Mouse (Mus musculus) limb, embryonic 15.5 days (tissue): Measurements from ENCODE around the gene Trim7. TPM values are rescaled to one million over a fixed set of nuclear protein-coding genes. Genes with fewer than 3 reads are reported as not detected.
"Not testable (repeated sequence)": the region's sequence is repeated elsewhere in the genome, so short reads cannot be mapped to it uniquely, and the experiment has no call there.

Source experiments
- ATAC-seq: fragments of 200-750 bp; cut with Nextera tagmentation; 2 replicates; pipeline ENCODE4 v1.8.0; 2017; ENCODE audit warnings: low read depth, moderate TSS enrichment; ENCODE audit not compliant: insufficient number of reproducible peaks, low FRiP score, low TSS enrichment
- H3K27ac ChIP-seq: fragments of 300-500 bp; sonication (generic); 2 replicates; pipeline ENCODE4 v1.5.1; 2015; ENCODE audit warnings: moderate library complexity, mild to moderate bottlenecking, inconsistent platforms
- H3K27me3 ChIP-seq: fragments of 300-500 bp; sonication (generic); 2 replicates; pipeline ENCODE4 v1.6.1; 2015; ENCODE audit warnings: inconsistent platforms
- H3K36me3 ChIP-seq: fragments of 300-500 bp; sonication (generic); 2 replicates; pipeline ENCODE4 v1.6.1; 2015; ENCODE audit warnings: inconsistent platforms
- H3K4me1 ChIP-seq: fragments of 300-500 bp; sonication (generic); 2 replicates; pipeline ENCODE4 v1.6.1; 2015; ENCODE audit warnings: inconsistent platforms
- H3K4me2 ChIP-seq: fragments of 300-500 bp; sonication (generic); 2 replicates; pipeline ENCODE4 v1.6.1; 2015; ENCODE audit warnings: mild to moderate bottlenecking, inconsistent platforms
- H3K4me3 ChIP-seq: fragments of 300-500 bp; sonication (generic); 2 replicates; pipeline ENCODE4 v1.5.1; 2015; ENCODE audit warnings: mild to moderate bottlenecking, inconsistent platforms
- H3K9ac ChIP-seq: fragments of 300-500 bp; sonication (generic); 2 replicates; pipeline ENCODE4 v1.6.1; 2015; ENCODE audit warnings: inconsistent platforms
- H3K9me3 ChIP-seq: fragments of 300-500 bp; sonication (generic); 2 replicates; pipeline ENCODE4 v1.6.1; 2016; ENCODE audit warnings: inconsistent platforms
- WGBS: fragments of 180-500 bp; shearing (Covaris S2); methylation state at CpG from one replicate; pipeline ENCODE4 v1.1.7; 2015; 5-methylcytosine and 5-hydroxymethylcytosine counted together
- polyA plus RNA-seq: library from polyadenylated mRNA; unstranded; fragments of >200 nt; fragmentation: Nextera tagmentation; extraction: Ambion mirVana; gene quantifications from 2 replicates; pipeline ENCODE4 v1.2.1, GENCODE M21; 2015

Gene Trim7
- polyA plus RNA-seq, 1 experiment from 2014 or later, result 2.0 TPM

- H3K27me3 ChIP-seq, result no peaks in the 10 kb centered on the region
- H3K4me1 ChIP-seq, result no peaks in the 10 kb centered on the region
- H3K4me3 ChIP-seq, result no peak overlapping the region
- ATAC-seq, result no peak
- no peaks in the 10 kb centered on the region for H3K9me3 ChIP-seq
- H3K36me3 ChIP-seq, result no peaks in the 10 kb centered on the region
- WGBS, result 51% methylated on average over 6 of the region's 6 CpGs
- no peak overlapping the region for H3K27ac ChIP-seq
- no peak overlapping the region for H3K9ac ChIP-seq
- no peak overlapping the region for H3K4me2 ChIP-seq
Measured at GRCm38 (mm10) chr11:48844309-48844708, 18.4 kb downstream of the Trim7 start.

- no peak overlapping the region for H3K4me3 ChIP-seq
- H3K4me2 ChIP-seq, result no peak overlapping the region
- 20% methylated on average over 13 of the region's 13 CpGs for WGBS
- H3K27me3 ChIP-seq, result no peaks in the 10 kb centered on the region
- no peaks in the 10 kb centered on the region for H3K4me1 ChIP-seq
- H3K27ac ChIP-seq, result no peak overlapping the region
- H3K9me3 ChIP-seq, result no peaks in the 10 kb centered on the region
- ATAC-seq, result no peak
- H3K9ac ChIP-seq, result no peak overlapping the region
- H3K36me3 ChIP-seq, result no peaks in the 10 kb centered on the region
Measured at GRCm38 (mm10) chr11:48845244-48845815, 19.4 kb downstream of the Trim7 start.

GRCm38 (mm10) chr11:48846362-48846761, 20.4 kb downstream of the Trim7 start:
- not testable (repeated sequence) for H3K27ac ChIP-seq, H3K27me3 ChIP-seq, H3K36me3 ChIP-seq, H3K4me2 ChIP-seq, H3K9ac ChIP-seq, H3K4me3 ChIP-seq, ATAC-seq, H3K9me3 ChIP-seq, H3K4me1 ChIP-seq
- 78% methylated on average over 2 of the region's 2 CpGs for WGBS

GRCm38 (mm10) chr11:48846881-48847280, 20.9 kb downstream of the Trim7 start:
- Histone ChIP-seq H3K9me3 (no peaks in the 10 kb centered on the region), H3K27me3 (no peaks in the 10 kb centered on the region), H3K36me3 (no peaks in the 10 kb centered on the region), H3K4me2 (no peak overlapping the region), H3K9ac (no peak overlapping the region), H3K4me3 (no peak overlapping the region), H3K4me1 (no peaks in the 10 kb centered on the region), H3K27ac (no peak overlapping the region)
- 64% methylated on average over 5 of the region's 5 CpGs for WGBS
- ATAC-seq, result no peak

GRCm38 (mm10) chr11:48850240-48850639, 24.3 kb downstream of the Trim7 start:
- 60% methylated on average over 2 of the region's 2 CpGs for WGBS
- Histone ChIP-seq H3K9ac (no peak overlapping the region), H3K4me1 (peaks cover 20% of the 10 kb centered on the region), H3K4me2 (no peak overlapping the region), H3K27me3 (no peaks in the 10 kb centered on the region), H3K4me3 (no peak overlapping the region), H3K36me3 (no peaks in the 10 kb centered on the region), H3K27ac (no peak overlapping the region), H3K9me3 (no peaks in the 10 kb centered on the region)
- ATAC-seq, result no peak

- no peaks in the 10 kb centered on the region for H3K36me3 ChIP-seq
- H3K4me3 ChIP-seq, result no peak overlapping the region
- H3K9me3 ChIP-seq, result no peaks in the 10 kb centered on the region
- H3K27ac ChIP-seq, result no peak overlapping the region
- H3K4me2 ChIP-seq, result no peak overlapping the region
- peaks cover 20% of the 10 kb centered on the region for H3K4me1 ChIP-seq
- H3K9ac ChIP-seq, result no peak overlapping the region
- WGBS, result 76% methylated on average over 4 of the region's 4 CpGs
- ATAC-seq, result no peak
- H3K27me3 ChIP-seq, result no peaks in the 10 kb centered on the region
Measured at GRCm38 (mm10) chr11:48851270-48851995, 25.5 kb downstream of the Trim7 start.

- WGBS, result 78% methylated on average over 4 of the region's 4 CpGs
- H3K9me3 ChIP-seq, result no peaks in the 10 kb centered on the region
- H3K4me3 ChIP-seq, result peak overlapping the region; percentile 60; the same call in 1 of the 2 replicates
- H3K4me1 ChIP-seq, result peaks cover 24% of the 10 kb centered on the region
- H3K27me3 ChIP-seq, result no peaks in the 10 kb centered on the region
- no peak overlapping the region for H3K9ac ChIP-seq
- no peak for ATAC-seq
- H3K4me2 ChIP-seq, result no peak overlapping the region
- H3K27ac ChIP-seq, result no peak overlapping the region
- no peaks in the 10 kb centered on the region for H3K36me3 ChIP-seq
Measured at GRCm38 (mm10) chr11:48852190-48852589, 26.2 kb downstream of the Trim7 start.

- H3K4me1 ChIP-seq, result peaks cover 28% of the 10 kb centered on the region
- H3K9me3 ChIP-seq, result no peaks in the 10 kb centered on the region
- WGBS, result 8% methylated on average over 23 of the region's 23 CpGs
- peak overlapping the region; percentile 83 for H3K4me2 ChIP-seq
- ATAC-seq, result no peak; the same call in 1 of the 2 replicates
- H3K9ac ChIP-seq, result peak overlapping the region; percentile 37; the same call in 1 of the 2 replicates
- H3K4me3 ChIP-seq, result peak overlapping the region; percentile 60
- H3K36me3 ChIP-seq, result no peaks in the 10 kb centered on the region
- peak overlapping the region; percentile 34; the same call in 1 of the 2 replicates for H3K27ac ChIP-seq
- no peaks in the 10 kb centered on the region for H3K27me3 ChIP-seq
Measured at GRCm38 (mm10) chr11:48852624-48853473, 26.9 kb downstream of the Trim7 start.

GRCm38 (mm10) chr11:48853474-48854180, 27.7 kb downstream of the Trim7 start:
- peaks cover 34% of the 10 kb centered on the region for H3K4me1 ChIP-seq
- no peaks in the 10 kb centered on the region for H3K36me3 ChIP-seq
- peak overlapping the region; percentile 83 for H3K4me2 ChIP-seq
- ATAC-seq, result peak; percentile 53; the same call in 1 of the 2 replicates
- under 1% methylated on average over 31 of the region's 31 CpGs for WGBS
- peak overlapping the region; percentile 34; the same call in 1 of the 2 replicates for H3K27ac ChIP-seq
- 0 out of 2 replicates have a peak overlapping the region, but pooled peaks have one; percentile 35 for H3K9ac ChIP-seq
- no peaks in the 10 kb centered on the region; the same call in 1 of the 2 replicates for H3K27me3 ChIP-seq
- H3K9me3 ChIP-seq, result no peaks in the 10 kb centered on the region
- peak overlapping the region; percentile 60 for H3K4me3 ChIP-seq

GRCm38 (mm10) chr11:48859014-48859413, 33.1 kb downstream of the Trim7 start:
- Histone ChIP-seq H3K4me1 (peaks cover 28% of the 10 kb centered on the region), H3K9ac (no peak overlapping the region), H3K27me3 (peaks cover 11% of the 10 kb centered on the region), H3K4me2 (peak overlapping the region; percentile 64; the same call in 1 of the 2 replicates), H3K4me3 (peak overlapping the region; percentile 60; the same call in 1 of the 2 replicates), H3K9me3 (no peaks in the 10 kb centered on the region), H3K27ac (no peak overlapping the region), H3K36me3 (no peaks in the 10 kb centered on the region)
- no peak for ATAC-seq
- WGBS, result under 1% methylated on average over 6 of the region's 6 CpGs

- peaks cover 10% of the 10 kb centered on the region for H3K4me1 ChIP-seq
- H3K36me3 ChIP-seq, result no peaks in the 10 kb centered on the region
- no peak overlapping the region for H3K4me3 ChIP-seq
- no peak for ATAC-seq
- no peak overlapping the region for H3K27ac ChIP-seq
- no peak overlapping the region for H3K4me2 ChIP-seq
- no peaks in the 10 kb centered on the region for H3K9me3 ChIP-seq
- H3K9ac ChIP-seq, result no peak overlapping the region
- WGBS, result 78% methylated on average over 1 of the region's 1 CpGs
- peaks cover 11% of the 10 kb centered on the region for H3K27me3 ChIP-seq
Measured at GRCm38 (mm10) chr11:48862784-48863319, 36.9 kb downstream of the Trim7 start.
